Comparison of ENCODE assay signal across 18 mouse cellular contexts in the genomic region with DNA sequence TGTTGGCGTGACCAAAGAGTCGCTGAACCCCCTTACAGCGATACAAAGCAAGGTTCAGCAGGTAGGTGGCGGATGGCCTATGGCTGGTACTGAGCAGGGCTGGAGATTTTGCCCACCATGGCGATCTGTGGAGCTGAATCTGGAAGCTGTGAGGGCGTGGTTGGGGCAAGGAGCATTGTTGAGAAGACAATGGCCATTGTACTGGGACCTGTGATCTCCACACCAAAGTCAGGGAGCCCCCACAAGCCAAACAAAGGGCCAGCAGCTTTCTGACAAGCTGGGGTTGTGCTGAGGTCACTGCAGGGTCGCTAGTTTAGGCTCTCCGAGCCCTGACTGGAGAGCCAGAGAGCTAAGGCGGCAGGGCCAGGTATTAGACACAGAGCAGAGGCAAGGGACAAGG. TPM values are rescaled to one million over a fixed set of nuclear protein-coding genes. Genes with fewer than 3 reads are reported as not detected.
A peak's percentile ranks its signal among the peaks of the same experiment; 100 is the strongest.
DNase-seq lines count a peak whose midpoint lies in the region.
"Had no signal": no experiment of that assay in that cellular context is flagged by ENCODE, and none has a peak within 500 bp of the region (broad histone marks: within the 10 kb centered on the region; RNA-seq: fewer than 3 reads in every experiment).

No protein-coding gene starts in this region.

- intact Hi-C loops in heart, postnatal 14 days (cut with DNase I): no loop called here

- peaks cover 36% of the 10 kb centered on the region for H3K27me3 ChIP-seq in heart, embryonic 10.5 days (ENCODE audit: insufficient read depth, poor library complexity, severe bottlenecking)

- peaks cover 22% of the 10 kb centered on the region for H3K4me1 ChIP-seq in heart, embryonic 10.5 days
- H3K4me1 ChIP-seq: embryonic facial prominence, embryonic 13.5 days; heart, embryonic 15.5 days had no signal

- peak; percentile 21 for DNase-seq in retina, embryonic 14.5 days (ENCODE audit: low spot score)
- no peak for DNase-seq in retina, postnatal 1 day
- peak; percentile 62 for DNase-seq in ES-CJ7 (ENCODE audit: low read depth, low spot score)
- peak; percentile 54 for DNase-seq in embryo, embryonic 10 days (ENCODE audit: low spot score)
- no peak for DNase-seq in heart, postnatal 14 days
- no peak for DNase-seq in cerebellum, adult 11 months
- DNase-seq in heart, embryonic 10.5 days (ENCODE audit: low spot score): no peak
- DNase-seq: adrenal gland, postnatal 10 days; cerebellum, adult 11-12 months; cerebellum, adult 9-10 months; cerebellum, postnatal 36 days; gastrocnemius, postnatal 10 days; heart, adult 18-20 months had no signal

- WGBS in heart, embryonic 10.5 days: 51% methylated on average over 9 of the region's 9 CpGs

- H3K4me3 ChIP-seq in heart, embryonic 10.5 days: no peak overlapping the region
- H3K4me3 ChIP-seq: embryonic facial prominence, embryonic 13.5 days; forebrain, embryonic 12.5 days; heart, embryonic 15.5 days had no signal

- H3K9me3 ChIP-seq in heart, embryonic 10.5 days: no peaks in the 10 kb centered on the region
- H3K9me3 ChIP-seq: embryonic facial prominence, embryonic 13.5 days; forebrain, embryonic 12.5 days; heart, embryonic 15.5 days had no signal

- H3K36me3 ChIP-seq in heart, embryonic 10.5 days: no peaks in the 10 kb centered on the region
- H3K36me3 ChIP-seq: embryonic facial prominence, embryonic 13.5 days; forebrain, embryonic 12.5 days; heart, embryonic 15.5 days had no signal

- no peak overlapping the region for H3K27ac ChIP-seq in heart, embryonic 10.5 days
- H3K27ac ChIP-seq: embryonic facial prominence, embryonic 13.5 days; forebrain, embryonic 12.5 days; heart, embryonic 15.5 days had no signal

RNA-seq across cellular contexts. Expression of gene Hnf1b, which starts 15.4 kb away (rescaled TPM):
- total RNA-seq in heart, postnatal 14 days (2021): not detected
- 0.14 and 2.0 TPM in 2 replicates for polyA plus RNA-seq in heart, embryonic 10.5 days (2016; fragmentation: Nextera tagmentation; extraction: Ambion mirVana)
- total RNA-seq: gastrocnemius, postnatal 10 days; heart, postnatal 25 days had no signal
- polyA plus RNA-seq: embryonic facial prominence, embryonic 13.5 days; forebrain, embryonic 12.5 days; inflammation-experienced regulatory T-cells, adult 6 months had no signal

Comparison
In these comparisons a context has a peak if more than half of its experiments do, and no peak if none do; other contexts are left out.
1. DNase-seq: peak in retina, embryonic 14.5 days (single experiment), ES-CJ7 (single experiment) and embryo, embryonic 10 days (single experiment); none in retina, postnatal 1 day (single experiment), heart, postnatal 14 days (0 of 2), cerebellum, adult 11 months (single experiment) and heart, embryonic 10.5 days (single experiment).